Mouse (Mus musculus) liver, postnatal 0 days (tissue): Measurements from ENCODE around the gene Bspry.

Source experiments
- CTCF ChIP-seq: sonication (generic); IDR thresholded peaks from 2 replicates; pipeline ENCODE4 v1.5.1; 2016; ENCODE audit warnings: antibody characterized with exemption, low read depth
- EP300 ChIP-seq: IDR thresholded peaks from 2 replicates; pipeline ENCODE4 v1.6.1; 2016; ENCODE audit warnings: antibody characterized with exemption, low read depth, mild to moderate bottlenecking

DNA sequence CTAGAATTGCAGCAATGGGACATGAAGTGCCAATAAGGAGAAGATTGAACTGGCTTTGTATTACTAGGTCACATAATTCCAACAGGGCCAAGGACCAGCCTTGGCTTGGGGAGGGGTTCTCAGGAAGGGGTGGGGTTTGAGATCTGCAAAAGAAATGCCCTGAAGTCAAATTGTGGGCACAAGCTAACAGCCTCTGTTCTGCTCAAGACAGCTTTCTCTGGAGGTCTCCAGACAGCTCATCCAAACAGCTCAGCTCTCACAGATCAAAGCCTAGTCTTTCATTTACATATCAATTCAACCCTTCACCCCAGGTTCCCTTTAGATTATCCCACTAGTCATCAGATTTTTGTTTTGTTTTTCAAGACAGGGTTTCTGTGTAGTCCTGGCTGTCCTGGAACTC lies 64.9 kb downstream of the Bspry start:
- TF ChIP-seq CTCF, result no peak
- no peak for TF ChIP-seq EP300
